Mouse (Mus musculus) ovary, adult 18-20 months (tissue): ENCODE results near the gene Anxa11.
"Not testable (repeated sequence)": the region's sequence is repeated elsewhere in the genome, so short reads cannot be mapped to it uniquely, and the experiment has no call there.

Experiments used
- DNase-seq: peaks from one replicate; pipeline ENCODE4 v3.0.0; 2022; ENCODE audit warnings: low spot score, mixed read lengths

Gene Anxa11

DNA sequence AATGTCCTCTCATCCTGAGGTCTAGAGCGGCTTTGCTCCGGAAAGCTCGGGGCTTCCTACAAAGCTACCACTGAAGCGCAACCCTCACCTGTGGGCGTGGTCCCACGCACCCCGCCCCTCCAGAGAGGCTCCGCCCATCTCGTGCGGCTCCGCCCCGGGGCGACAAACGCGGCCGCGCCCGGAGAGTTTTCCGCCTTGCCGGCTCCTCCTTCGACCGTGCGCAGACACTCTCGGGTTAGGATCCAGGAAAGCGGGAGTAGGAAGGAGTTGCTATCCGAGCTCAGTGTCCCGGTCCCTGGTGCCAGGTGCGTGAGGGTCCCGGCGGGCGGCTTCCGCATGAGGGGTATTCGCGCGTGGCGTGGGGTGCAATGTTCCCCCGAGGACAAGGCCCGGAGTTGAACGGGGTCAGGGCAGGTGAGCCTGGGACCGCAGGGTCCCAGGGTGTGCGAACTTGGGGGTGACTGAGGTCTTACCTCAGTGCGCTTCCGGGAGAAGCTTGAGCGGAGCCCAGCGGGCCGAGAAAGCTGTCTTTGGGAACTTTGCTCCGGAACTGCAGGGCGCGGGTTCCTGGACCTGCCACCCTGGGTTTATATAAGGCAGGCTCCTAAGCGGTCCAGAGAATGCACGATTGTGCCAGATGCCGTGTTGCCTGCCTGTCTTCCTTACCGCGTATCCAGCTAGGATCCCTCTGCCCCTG is at the start of gene Anxa11:
TSS of gene Anxa11 (plus strand) at position 166 of the 697 bp plus-strand sequence.
- peak; percentile 73 for DNase-seq

DNA sequence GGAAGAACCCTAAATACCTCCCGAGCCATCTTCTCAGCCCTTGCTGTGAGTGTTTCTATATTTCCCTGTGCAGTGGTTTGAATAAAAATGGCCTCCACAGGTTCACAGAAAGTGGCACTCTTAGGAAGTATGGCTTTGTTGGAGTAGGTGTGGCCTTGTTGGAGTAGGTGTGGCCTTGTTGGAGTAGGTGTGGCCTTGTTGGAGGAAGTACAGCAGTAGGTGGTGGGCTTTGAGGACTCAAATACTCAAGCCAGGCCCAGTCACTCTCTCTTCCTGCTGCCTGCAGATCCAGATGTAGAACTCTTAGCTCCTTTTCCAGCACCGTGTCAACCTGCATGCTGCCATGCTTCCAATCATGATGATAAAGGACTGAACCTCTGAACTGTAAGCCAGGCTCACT is 47.6 kb upstream of the Anxa11 start:
- no peak for DNase-seq

DNA sequence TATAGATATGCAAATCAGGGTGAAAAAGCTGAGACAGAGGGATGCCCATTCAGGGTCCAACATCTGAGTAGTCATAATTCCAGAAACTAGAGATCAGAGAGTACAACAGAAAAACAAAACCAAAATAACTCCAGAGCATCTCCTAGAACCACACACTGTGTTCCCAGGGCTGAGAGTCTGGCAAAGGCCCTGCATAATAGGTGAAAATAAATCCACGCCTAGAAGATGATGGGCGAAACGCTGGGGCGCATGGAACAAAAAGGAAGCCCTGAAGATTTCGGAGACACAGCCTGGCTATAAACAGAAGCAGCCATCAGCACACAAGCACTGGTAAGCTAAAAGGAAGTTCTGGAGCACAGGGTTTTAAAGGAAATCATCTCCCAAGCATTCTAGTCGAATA is 46.9 kb upstream of the Anxa11 start:
- DNase-seq: no peak

DNA sequence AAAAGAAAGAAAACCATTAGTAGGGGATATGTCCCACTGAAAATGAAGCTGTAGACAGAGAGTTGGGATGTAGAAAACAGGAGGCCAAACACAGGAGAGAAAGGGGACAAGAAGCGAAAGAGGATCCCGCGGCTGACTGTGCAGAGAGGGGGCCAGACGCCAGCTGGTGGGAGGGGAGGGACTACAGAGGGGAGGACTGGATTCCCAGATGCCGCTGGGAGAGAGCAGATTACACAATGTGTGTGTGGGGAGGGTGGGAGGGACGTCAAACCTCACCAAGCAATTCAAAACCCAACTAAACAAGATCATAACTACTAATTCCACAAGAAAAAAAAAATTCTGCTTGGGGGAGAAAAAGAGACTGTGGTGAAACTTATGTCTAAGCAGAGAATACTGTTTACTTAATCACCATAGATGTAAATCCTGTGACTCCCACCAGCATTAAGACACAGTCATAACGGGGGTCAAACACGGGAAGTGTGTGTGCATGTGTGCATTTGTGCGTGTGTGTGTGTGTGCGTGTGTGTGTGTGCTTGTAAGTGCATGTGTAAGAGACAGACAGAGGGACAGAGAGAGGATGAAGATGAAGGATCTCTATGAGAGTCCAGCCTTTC is 46.3 kb upstream of the Anxa11 start:
- DNase-seq: peak; percentile 60

DNA sequence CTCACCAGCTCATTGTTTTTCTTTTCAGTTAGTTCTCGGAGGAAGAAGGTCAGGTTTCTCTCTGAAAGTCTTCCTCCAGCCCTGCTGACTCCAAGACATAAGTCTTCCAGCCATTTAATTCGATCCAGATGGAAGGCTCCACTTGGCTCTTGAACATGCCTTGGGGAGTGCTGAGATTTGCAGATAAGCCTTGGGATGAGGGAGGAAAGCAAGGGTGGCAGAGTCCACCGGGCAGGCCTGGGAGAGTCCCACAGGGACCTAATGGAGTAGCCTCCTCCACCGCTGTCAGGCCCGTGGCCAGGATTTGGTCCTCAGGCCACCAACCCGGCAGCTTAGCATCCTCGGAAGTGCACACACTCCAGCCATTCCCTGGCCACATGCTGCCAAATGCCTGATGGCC is 45.3 kb upstream of the Anxa11 start:
- DNase-seq: no peak

DNA sequence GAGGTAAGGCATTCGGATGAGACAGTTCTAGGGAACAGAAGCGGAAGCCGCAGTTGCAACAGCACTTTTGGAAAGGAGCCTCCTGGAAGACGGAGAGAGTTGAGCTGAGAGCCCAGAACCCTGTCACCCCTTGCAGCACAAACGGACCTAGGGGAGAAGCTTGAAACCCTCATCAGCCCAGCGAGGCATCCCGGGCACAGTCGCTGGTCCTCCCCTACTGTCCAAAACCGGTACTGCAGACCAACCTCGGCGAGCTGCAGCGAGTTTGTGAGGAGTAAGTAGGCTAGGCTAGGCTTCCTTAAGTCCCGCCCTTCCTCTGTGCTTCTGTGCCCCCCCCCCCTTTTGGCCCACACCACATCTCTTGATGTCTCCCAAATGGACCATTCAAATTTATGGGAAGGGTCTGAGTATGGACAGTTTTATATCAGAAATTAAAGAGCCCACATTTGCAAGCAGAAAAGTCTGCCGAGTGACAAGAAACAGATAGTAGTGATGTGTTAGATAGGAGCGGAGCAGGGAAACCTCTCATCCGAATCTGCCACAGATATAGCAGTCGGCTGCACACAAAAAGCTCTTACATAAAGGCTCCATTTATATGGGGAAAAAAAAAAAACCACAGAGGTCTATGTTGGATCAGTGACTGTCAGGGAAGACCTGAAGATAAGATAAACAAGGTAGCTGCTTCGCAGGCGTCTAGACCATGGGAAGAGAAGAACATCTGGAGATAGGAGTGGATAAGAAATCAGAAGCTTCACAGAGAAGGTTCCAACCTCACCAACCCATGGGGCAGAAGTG is 41.6 kb upstream of the Anxa11 start:
- peak; percentile 62 for DNase-seq

DNA sequence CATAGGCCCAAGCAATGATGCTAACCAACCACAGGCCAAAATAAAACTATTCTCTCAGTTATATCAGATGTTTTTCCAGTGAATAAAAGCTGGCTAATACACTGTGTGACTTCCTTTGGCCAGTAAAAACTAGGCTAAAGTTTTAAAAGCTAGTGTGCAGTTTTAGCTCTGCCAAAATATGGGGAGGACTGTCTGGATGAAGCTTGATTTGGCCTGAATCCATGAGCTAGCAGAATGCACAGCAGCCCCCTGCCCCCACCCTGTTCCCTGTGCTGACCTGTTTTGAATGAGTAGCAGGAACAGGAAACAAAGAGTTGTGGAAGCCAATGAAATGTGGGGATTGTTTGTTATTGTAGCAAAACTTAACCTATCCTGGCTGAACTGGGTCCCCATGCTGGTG is 39.4 kb upstream of the Anxa11 start:
- no peak for DNase-seq

DNA sequence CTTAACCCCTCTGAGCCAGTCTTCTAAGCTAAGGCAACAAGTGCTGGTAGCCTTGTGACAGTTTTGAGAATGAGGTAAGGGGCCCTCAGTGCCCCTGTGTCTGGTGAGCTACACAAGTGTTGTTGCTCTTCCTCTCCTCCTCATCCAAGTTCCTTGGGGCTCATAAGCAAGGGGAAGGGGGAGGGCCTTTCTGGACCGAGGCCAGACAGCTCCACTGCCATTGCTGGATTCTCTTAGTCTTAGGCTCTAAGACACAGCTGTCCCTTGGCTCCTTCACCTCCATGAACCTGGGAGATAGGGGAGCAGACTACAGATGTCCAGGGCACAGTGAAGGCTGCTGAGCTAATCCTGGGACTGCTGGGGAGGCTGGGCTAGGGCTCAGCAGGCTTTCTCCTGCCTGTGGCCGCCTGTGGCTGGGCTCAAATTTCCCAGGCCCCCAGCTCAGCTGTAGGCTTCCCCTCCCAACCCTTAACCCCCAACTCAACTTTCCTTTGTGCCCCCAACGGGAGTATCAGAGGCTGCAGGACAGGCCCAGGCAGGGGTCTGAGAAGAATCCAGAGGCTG is 38.6 kb upstream of the Anxa11 start:
- no peak for DNase-seq

DNA sequence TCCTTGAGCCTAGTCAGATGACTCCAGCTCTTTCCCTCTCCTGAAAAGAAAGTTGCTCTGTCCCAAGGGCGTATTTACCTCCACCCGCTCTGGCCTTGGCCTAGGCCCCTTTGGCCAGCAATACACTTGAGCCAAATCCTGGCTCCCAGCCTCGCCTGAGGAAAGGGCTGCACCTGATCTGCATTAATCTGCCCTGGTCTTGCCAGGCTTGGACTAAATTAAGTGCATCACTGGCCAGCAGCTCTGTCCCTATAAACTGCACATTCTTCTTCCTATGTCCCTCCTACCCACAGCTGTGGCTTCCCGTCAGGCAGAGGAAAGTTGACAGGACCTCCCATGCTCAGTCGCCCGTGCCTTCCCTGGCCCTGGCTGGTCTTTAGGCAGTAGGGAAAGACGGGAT is 36.1 kb upstream of the Anxa11 start:
- peak; percentile 37 for DNase-seq

DNA sequence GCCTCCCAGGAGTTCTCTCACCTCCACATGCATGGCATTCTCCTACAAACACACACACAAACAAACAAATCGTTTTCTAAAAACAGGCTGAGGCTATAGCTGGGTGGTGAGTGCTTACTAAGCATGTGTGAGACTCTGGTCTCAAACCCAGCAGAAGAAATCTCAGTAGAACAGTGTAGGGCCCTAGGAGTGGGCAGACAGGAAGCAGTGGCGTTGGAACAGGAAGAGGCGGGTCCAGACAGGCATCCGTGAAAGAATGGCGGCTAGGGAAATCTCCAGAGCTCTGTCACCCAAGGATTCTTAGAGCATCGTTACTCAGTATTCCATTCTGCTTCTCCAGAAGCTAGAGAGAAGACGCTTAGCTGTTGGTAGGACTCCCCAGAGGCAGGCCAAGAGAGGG is 35.4 kb upstream of the Anxa11 start:
- no peak for DNase-seq

DNA sequence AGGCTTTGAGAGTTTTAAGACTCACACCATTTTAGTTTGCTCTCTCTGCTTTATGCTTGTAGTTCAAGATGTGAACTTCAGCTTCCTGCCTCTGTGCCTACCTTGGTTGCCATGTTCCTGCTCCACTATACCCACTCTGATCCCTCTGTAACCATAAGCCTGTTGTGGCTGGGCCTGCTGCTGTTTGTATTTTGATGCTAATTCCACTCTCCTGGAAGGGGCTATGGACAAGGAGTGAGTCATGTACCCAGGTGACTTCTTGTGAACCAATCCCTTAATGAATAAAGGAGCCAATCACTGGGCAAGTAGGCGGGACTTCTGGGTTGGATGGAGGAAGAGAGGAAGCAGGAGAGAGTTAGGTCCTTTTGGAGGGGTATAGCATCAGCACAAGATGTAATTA is 30.9 kb upstream of the Anxa11 start:
- not testable (repeated sequence) for DNase-seq

DNA sequence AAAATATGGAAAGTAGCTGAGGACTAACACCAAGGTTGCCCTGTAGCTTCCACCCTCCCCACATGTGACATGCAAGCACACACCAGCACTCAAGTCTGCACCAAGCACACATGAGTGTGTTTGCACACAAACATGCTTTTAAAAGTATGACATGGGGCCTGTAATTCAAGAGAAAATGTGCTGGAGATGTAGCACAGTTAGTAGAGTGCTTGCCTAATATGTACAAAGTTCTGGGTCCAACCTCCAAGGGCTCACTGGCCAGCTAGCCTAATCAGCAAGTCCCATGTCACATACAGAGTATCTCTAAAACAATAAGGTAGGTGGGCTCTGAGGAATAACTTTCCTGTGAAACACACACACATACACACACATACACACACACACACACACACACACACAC is 27.8 kb upstream of the Anxa11 start:
- no peak for DNase-seq

DNA sequence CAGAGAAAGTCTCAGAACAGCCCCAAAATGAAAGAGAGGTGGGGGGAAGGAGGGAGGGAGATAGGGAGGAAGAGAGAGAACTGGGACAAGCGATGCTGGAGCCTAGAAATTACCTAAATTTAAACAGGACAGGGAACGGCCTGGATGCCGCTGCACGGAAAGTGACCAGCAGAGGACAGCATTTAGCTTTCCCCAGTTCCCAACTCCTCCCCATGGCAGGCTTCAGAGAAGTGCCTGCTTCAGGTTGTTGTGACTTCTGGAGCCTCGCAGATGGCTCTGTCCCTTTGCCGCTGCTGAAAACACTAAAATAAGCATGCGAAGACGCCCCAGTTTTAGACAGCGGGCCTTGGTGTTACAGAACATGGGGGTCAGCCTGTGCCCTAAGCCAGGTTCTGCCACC is 25.5 kb upstream of the Anxa11 start:
- DNase-seq: peak; percentile 37

DNA sequence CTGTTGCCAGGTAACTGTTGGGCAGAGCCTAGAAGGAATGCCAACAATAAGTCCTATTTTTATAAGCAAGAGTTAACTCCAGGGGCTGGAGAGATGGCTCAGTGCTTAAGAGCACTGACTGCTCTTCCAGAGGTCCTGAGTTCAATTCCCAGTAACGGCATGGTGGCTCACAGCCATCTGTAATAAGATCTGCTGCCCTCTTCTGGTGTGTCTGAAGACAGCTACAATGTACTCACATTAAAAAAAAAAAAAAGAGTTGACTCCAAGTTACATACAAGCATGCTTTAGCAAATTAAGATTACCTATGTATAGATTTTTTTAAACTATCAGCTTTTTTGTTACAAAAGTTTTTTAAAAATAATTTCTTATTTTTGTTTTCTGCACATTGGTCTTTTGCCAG is 19.4 kb upstream of the Anxa11 start:
- no peak for DNase-seq

DNA sequence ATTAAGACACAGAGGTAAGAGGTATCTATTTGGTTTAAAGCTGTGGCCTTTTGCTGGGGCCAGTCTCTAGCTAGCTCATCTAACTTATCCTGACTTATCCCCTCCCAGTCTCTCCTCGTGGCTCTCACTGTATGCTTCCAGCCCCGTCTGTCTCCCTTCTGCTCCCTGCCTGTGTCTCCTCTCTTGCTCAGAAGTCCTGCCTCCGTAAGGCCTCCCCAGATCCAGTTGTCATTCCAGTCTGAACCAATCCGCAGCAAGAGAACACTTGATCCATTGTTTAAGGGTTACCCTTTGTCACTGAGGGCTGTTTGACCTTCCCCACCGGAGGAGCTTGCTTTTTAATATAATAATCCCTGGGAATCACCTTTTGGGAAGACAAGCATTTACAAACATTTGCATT is 17.0 kb upstream of the Anxa11 start:
- no peak for DNase-seq

DNA sequence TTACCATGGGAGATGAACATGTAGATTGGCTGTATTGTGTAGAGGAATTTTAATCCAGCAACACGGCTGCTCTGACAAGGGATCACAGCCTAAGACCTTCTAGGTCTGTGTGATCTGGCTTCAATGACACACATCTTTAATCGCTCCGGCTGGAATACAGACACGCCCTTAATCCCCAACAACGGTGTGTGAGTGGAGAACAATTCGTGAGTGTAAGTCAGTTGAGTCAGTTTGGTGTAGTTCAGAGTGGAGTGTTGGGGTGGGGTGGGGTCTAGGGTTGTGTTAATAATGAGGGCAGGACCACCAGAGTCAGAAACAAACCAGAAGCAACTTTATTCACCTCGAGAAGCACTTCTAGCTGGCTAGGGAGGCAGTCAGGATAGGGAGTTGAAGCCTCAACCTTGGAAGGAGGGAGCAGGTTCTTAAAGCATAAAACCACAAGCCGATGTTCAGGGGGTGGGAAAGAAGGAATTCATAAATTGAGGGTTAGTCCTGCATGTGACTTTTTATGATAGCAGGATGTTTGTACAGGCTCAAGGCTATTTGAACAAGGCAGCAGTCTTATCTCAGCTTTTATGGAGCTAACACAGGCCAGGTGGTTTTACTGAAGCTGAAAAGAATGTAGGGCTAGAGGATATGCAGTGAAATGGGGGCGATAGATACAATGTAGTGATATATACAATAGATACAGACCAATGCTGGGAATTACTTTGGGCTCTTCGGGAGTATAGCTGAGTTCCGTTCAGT is 15.9 kb upstream of the Anxa11 start:
- no peak for DNase-seq

DNA sequence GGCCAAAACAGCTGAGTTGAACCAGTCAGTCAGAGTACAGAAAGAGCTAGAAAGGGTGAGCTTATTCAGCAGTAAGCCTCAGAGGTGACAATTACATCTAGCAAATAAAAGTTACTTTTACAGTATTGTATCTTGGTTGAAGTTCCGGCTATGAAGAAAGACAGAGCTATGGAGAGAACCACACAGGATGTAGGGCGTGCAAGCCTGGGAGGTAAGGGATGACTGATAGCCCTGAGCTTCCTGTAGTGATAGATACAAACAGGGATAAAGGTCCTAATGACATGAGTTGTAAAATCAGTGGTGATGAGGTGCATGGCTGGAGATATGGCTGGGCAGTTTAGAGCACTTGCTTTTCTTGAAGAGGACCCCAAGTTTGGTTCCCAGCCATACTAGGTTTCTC is 15.1 kb upstream of the Anxa11 start:
- DNase-seq: no peak

DNA sequence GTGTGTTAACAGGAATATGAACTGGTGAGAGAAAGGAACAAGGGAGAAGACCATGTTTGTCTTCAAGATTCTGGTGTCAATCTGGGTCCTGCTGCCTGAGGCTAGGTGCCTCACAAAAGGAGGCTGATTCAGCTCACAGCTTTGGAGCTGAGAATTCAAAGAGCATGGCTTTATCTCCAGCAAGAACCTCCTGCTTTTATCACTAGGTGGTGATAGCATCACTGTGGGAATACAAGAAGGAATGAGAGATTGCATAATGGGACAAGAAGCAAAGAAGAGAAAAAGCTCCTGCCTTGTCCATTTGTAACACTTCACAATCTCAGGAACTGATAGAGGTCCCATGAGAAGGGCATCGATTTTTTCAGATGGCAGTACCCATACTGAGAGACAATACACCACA is 10.6 kb upstream of the Anxa11 start:
- DNase-seq: no peak

DNA sequence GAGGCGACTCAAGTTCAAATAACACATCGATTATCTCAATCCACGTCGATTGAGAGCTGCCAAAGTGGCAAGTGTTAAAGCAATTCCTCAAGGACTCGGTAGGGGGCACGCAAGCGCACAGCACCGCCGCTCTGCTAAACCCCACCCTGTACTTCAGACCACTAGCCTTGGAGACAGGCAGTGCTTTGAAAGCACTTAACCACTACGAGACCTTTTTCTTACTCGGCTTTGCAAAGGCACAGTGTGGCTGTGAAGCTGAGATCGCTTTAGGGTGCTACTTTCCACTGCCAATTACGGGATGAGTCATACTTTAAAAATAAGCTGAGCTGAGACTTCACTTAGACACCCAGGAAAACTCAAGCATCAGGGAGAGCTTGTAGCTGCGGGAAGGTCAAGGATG is 9.7 kb upstream of the Anxa11 start:
- peak; percentile 40 for DNase-seq

DNA sequence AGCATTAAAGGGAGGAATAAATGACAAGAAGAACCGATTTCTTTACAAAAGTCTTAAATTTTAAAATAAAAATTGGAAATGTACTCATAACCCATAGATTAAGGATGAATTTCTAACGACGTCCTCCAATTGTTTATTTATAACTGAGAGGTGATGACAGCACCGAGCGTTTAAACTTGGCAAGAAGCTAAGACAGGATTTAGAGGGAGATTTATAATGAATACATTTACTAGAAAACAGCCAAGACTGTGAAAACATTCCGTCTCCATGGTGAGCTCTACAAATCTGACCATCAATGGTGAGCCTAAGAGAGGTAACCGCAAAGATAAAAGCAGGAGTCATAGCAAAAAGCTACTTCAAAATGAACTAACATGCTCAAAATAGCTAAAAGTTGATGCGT is 3.5 kb upstream of the Anxa11 start:
- no peak for DNase-seq

DNA sequence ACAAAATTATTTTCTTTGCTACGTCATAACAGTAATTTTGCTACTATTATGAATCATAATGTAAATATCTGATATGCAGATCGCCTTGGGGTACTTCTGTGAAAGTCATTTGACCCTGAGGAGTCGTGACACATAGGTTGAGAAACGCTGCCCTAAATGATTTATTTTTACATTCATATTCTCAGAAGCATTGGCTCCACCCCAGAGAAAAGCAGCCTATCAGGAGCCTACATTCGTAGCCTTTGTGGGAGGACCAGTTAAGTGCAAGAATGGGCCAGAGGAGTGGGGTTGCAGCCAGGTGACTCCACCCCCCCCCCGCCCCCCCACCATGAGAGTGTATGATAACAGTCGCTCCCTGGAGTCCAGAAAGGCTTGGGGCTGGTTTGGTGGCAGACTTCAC is 2.2 kb upstream of the Anxa11 start:
- DNase-seq: no peak

DNA sequence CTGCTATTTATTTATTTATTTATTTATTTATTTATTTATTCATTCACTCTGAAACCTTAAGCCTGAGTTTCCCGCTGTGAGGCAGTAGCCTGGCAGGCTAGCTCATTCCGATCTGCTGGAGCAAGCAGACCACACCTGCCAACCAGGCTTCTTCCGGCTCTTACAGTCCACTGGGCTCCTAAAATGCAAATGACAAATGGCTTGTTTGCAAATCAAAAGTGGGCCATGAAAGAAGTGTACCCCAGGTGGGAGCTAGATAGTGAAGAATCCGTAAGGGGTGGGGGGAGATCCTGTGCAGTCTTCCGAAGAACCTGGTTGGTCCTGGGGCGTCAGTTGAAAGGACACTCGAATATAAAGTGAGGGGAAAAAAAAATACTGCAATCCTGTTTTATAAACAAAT is 995 bp upstream of the Anxa11 start:
- DNase-seq: no peak
